Mouse (Mus musculus) forebrain, embryonic 11.5 days (tissue): ENCODE measurements at regions not wholly inside any gene's neighbourhood (a gene's known extent, or its start where the extent isn't known, plus 50 kb on each side); places are given as distances from the start of the nearest gene placed in this dataset.

Experiments
- ATAC-seq: fragments of 200-750 bp; cut with Nextera tagmentation; replicated peaks from 2 replicates; pipeline ENCODE4 v1.8.0; 2017; ENCODE audit warnings: moderate TSS enrichment; ENCODE audit not compliant: low FRiP score
- DNase-seq: peaks from one replicate; pipeline ENCODE4 v3.0.0-alpha.2; 2017; ENCODE audit warnings: low spot score
- H3K27ac ChIP-seq: fragments of 300-500 bp; sonication (generic); 2 replicates; pipeline ENCODE4 v1.5.1; 2014; ENCODE audit warnings: low read depth, low read length
- H3K27me3 ChIP-seq: fragments of 300-500 bp; sonication (generic); 2 replicates; pipeline ENCODE4 v1.6.1; 2014; ENCODE audit warnings: mild to moderate bottlenecking, low read length, mixed read lengths; ENCODE audit not compliant: control insufficient read depth, insufficient read depth
- H3K36me3 ChIP-seq: fragments of 300-500 bp; sonication (generic); 2 replicates; pipeline ENCODE4 v1.6.1; 2014; ENCODE audit warnings: mild to moderate bottlenecking, low read length, moderate library complexity, mixed read lengths; ENCODE audit not compliant: control insufficient read depth, insufficient read depth
- H3K4me1 ChIP-seq: fragments of 300-500 bp; sonication (generic); replicated peaks from 2 replicates; pipeline ENCODE4 v1.6.1; 2014; ENCODE audit warnings: low read length, mixed read lengths; ENCODE audit not compliant: control insufficient read depth, insufficient read depth
- H3K4me2 ChIP-seq: fragments of 300-500 bp; sonication (generic); 2 replicates; pipeline ENCODE4 v1.6.1; 2014; ENCODE audit warnings: low read depth, mild to moderate bottlenecking, low read length, moderate library complexity, mixed read lengths; ENCODE audit not compliant: severe bottlenecking
- H3K4me3 ChIP-seq: fragments of 300-500 bp; sonication (generic); 2 replicates; pipeline ENCODE4 v1.5.1; 2014; ENCODE audit warnings: low read depth, low read length
- H3K9ac ChIP-seq: fragments of 300-500 bp; sonication (generic); 2 replicates; pipeline ENCODE4 v1.6.1; 2014; ENCODE audit warnings: low read length
- H3K9me3 ChIP-seq: fragments of 300-500 bp; sonication (generic); 2 replicates; pipeline ENCODE4 v1.6.1; 2016; ENCODE audit warnings: low read length, mixed read lengths; ENCODE audit not compliant: control insufficient read depth
- WGBS: fragments of 180-500 bp; shearing (Covaris S2); extraction: QIAGEN DNeasy Blood & Tissue Kit; methylation state at CpG from one replicate; pipeline ENCODE4 v1.1.7; 2014; 5-methylcytosine and 5-hydroxymethylcytosine counted together

DNA sequence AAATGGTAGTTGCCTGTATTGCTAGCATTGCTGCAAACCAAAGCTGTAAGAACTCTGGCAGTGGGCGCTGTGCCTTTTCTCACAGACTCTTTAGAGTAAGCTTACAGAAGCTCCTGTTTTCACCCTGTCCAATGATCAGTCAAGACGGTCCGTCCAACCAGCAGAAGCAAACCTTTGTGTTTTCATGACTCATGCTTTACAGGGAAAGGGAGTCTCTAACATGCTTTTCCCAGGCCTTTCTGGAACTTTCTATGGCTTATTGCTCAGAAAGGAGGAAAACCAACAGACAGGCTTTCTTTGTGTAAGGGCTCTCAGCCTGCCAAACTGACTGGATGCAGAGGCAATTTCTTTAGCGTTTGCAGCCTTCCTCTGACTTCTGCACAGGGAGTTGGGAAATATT lies 2195.6 kb downstream of the 9330182O14Rik start:
- Histone ChIP-seq H3K4me2 (no peak overlapping the region), H3K9me3 (no peaks in the 10 kb centered on the region), H3K36me3 (no peaks in the 10 kb centered on the region), H3K9ac (no peak overlapping the region), H3K4me1 (no peaks in the 10 kb centered on the region; the same call in 1 of the 2 replicates), H3K4me3 (no peak overlapping the region), H3K27ac (no peak overlapping the region), H3K27me3 (no peaks in the 10 kb centered on the region)
- DNase-seq (no peak), ATAC-seq (no peak)
- WGBS: 82% methylated on average over 4 of the region's 4 CpGs

DNA sequence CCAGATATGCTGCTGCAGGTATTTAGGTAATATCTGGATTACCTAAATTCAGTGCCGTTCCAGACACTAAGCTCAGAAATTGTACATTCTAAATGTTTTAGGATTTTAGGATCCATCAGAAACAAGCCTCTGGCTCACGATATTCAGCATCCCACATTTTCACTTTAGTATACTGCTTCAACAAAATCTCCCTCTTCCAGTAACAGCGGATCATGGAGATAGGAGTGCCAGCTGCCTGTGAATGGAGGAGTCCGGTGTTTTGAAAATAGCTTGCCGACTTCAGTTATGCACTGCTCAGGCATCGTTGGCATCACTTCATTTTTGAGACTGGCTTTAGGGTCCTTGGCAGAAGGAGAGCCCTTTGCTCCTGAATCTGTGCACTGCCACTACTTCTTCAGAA lies 2199.5 kb downstream of the 9330182O14Rik start:
- Histone ChIP-seq H3K4me1 (no peaks in the 10 kb centered on the region), H3K4me3 (no peak overlapping the region), H3K36me3 (no peaks in the 10 kb centered on the region), H3K27me3 (no peaks in the 10 kb centered on the region), H3K9ac (no peak overlapping the region), H3K4me2 (no peak overlapping the region), H3K27ac (no peak overlapping the region), H3K9me3 (no peaks in the 10 kb centered on the region)
- DNase-seq (no peak), ATAC-seq (no peak)
- 95% methylated on average over 6 of the region's 6 CpGs for WGBS

DNA sequence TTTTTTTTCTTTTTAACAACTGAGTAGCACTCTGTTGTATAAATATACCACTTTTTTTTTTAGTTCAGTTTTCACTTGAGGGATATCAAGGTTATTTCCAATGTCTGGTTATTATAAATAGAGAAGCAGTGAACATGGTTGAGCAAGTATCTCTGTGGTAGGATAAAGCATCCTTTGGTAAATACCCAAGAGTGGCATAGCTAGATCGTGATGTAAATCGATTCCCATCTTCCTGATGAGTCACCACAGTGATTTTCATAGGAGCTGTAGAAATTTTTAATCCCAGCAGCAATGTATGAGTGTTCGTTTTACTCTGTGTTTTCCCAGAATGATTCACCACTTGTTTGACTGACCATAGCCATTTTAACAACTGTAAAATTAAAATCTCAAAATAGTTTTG lies 2212.0 kb downstream of the 9330182O14Rik start:
- no peaks in the 10 kb centered on the region for H3K27me3 ChIP-seq

DNA sequence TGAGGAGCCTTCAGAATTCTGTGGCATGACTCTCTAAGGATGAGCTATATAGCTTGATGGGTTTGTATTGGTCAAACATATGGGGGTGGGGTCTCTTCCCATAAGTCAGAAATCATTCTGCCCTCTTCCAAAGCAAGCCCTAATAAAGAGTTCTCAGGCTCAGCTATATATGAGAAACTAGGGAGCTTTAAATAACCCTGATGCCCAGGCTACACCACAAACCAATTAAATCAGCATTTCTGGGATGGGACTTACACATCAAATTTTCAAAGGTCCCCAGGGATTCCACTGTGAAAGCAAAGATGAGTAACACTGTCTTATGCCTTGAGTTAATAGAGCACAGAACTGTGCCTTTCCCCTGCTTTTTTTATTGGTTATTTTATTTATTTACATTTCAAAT lies 2227.7 kb downstream of the 9330182O14Rik start:
- no peak overlapping the region for H3K4me3 ChIP-seq
- ATAC-seq (no peak), DNase-seq (no peak)
- no peak overlapping the region for H3K9ac ChIP-seq
- H3K36me3 ChIP-seq: no peaks in the 10 kb centered on the region
- H3K9me3 ChIP-seq: no peaks in the 10 kb centered on the region
- no peaks in the 10 kb centered on the region for H3K27me3 ChIP-seq
- no peak overlapping the region for H3K27ac ChIP-seq
- H3K4me1 ChIP-seq: no peaks in the 10 kb centered on the region
- H3K4me2 ChIP-seq: no peak overlapping the region

More for the DNA sequence above, 2212.0 kb downstream of the 9330182O14Rik start:
- WGBS: 87% methylated on average over 3 of the region's 3 CpGs
- no peaks in the 10 kb centered on the region for H3K9me3 ChIP-seq
- no peaks in the 10 kb centered on the region for H3K36me3 ChIP-seq
- ATAC-seq: no peak
- no peaks in the 10 kb centered on the region for H3K4me1 ChIP-seq
- H3K4me3 ChIP-seq: no peak overlapping the region
- H3K27ac ChIP-seq: no peak overlapping the region
- no peak overlapping the region for H3K9ac ChIP-seq
- H3K4me2 ChIP-seq: no peak overlapping the region
- no peak for DNase-seq

DNA sequence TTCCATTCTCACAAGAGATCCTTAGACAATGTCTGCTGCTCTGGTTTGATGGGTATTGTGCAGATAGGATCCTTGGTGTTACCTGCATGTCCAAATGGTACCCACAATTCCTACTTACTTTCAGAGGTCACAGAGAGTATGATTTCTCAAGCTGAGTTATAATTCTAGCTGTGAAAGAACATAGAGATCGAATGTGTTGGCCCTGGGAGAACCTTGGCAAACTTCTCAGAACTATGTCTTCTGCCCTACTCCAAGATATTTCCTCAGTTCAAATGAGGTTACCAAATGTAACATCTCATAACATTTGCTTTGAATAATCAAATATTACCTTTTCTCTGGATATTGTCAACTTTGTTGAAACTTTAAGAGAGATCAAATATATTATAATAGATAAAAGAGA lies 2230.8 kb downstream of the 9330182O14Rik start:
- Histone ChIP-seq H3K4me3 (no peak overlapping the region), H3K4me1 (no peaks in the 10 kb centered on the region), H3K36me3 (no peaks in the 10 kb centered on the region), H3K9ac (no peak overlapping the region), H3K9me3 (no peaks in the 10 kb centered on the region), H3K27me3 (no peaks in the 10 kb centered on the region), H3K27ac (no peak overlapping the region), H3K4me2 (no peak overlapping the region)
- DNase-seq (no peak), ATAC-seq (no peak)
- WGBS: 86% methylated on average over 1 of the region's 1 CpGs

DNA sequence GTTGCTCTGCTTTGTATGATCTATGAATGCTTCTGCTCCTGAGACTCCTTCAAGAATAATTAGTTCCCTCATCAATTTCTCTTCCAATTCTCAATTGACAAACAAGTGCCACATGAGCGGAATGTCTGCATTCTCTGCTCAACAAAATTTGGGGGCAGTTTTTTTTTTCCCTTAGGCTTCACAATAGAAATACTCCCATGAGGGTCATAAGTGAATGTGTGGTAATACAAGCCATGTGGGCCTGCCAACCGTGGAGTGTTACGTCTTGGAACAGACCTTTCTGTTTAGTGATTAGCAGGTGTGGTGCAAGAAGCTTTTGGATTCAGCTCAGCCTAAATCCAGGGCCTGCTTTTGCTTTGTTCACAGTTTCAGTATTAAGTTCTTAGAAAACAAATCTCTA lies 2232.6 kb downstream of the 9330182O14Rik start:
- Histone ChIP-seq H3K9me3 (no peaks in the 10 kb centered on the region), H3K36me3 (no peaks in the 10 kb centered on the region), H3K9ac (no peak overlapping the region), H3K4me3 (no peak overlapping the region), H3K4me2 (no peak overlapping the region), H3K4me1 (no peaks in the 10 kb centered on the region), H3K27me3 (no peaks in the 10 kb centered on the region), H3K27ac (no peak overlapping the region)
- 54% methylated on average over 3 of the region's 3 CpGs for WGBS
- ATAC-seq: no peak
- no peak for DNase-seq

DNA sequence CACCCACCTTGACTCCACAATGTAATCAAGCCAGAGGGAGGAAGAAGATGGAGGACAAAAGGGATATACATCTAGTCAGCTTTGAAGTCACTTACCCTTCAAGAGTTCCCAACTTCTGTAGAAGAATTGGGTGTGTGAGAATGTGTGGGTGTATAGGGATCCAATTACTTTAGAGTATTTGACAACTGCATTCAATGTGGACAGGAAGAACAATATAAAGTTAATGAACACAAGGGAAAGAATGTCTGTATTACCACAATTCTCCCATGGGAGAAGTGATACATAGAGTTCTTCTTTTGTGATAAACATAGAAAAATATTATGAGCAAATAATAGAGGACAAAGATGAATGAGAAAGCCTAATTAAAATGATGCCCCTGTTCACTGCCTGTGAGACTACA lies 2235.4 kb downstream of the 9330182O14Rik start:
- H3K27ac ChIP-seq: no peak overlapping the region
- no peaks in the 10 kb centered on the region for H3K27me3 ChIP-seq
- no peaks in the 10 kb centered on the region for H3K4me1 ChIP-seq
- no peak overlapping the region for H3K4me2 ChIP-seq
- no peak overlapping the region for H3K9ac ChIP-seq
- ATAC-seq: no peak
- H3K36me3 ChIP-seq: no peaks in the 10 kb centered on the region
- H3K4me3 ChIP-seq: no peak overlapping the region
- no peaks in the 10 kb centered on the region for H3K9me3 ChIP-seq
- DNase-seq: no peak

DNA sequence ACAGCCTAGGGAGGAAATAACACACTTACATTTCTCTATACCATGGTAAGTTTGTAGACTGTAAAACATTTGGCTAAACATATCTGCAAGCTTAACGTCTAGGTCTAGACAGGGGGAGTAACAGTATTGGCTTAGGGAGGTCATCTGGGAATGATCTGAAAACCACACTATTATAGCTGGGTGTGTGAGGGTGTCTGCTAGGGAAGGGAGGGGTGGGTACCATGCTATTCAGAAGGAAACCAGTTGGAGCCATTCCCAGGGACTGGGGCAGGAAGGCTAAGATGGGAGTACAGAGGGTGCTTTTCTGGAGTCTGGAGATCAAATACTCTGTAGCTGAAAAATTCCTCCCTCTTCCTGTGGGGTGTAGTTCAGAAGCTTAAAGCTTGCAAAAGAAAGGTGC lies 2235.9 kb downstream of the 9330182O14Rik start:
- WGBS: 67% methylated on average over 1 of the region's 1 CpGs
- Histone ChIP-seq H3K4me2 (no peak overlapping the region), H3K4me3 (no peak overlapping the region), H3K9ac (no peak overlapping the region), H3K4me1 (no peaks in the 10 kb centered on the region), H3K36me3 (no peaks in the 10 kb centered on the region), H3K9me3 (no peaks in the 10 kb centered on the region), H3K27me3 (no peaks in the 10 kb centered on the region), H3K27ac (no peak overlapping the region)
- DNase-seq (no peak), ATAC-seq (no peak)

DNA sequence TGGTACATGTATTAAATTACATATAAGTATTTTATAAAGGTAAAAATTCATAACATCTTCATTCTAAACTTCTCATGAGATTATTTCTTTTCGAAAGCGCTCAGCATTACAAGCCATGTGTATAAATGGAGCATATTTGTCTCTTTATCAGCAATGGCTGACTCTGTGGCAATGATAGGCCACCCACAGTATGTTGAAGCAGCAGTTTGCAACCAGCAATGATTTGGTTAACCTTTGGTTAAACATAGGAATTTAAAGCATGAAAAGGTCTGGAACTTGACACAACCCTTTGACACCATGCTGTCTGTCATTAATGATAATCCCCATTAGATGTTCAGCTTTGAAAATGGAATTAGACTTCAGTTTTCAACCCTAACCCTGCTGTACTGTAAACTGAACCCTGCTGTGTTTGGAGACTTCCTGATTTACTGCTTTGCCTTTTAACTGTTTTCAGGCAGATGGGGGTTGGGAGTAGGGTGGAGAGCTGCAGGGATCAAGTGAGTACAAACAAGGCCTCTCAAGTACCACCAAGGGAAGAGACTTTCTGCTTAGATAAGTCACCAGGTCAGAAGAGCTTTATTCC lies 2238.6 kb downstream of the 9330182O14Rik start:
- H3K27me3 ChIP-seq: no peaks in the 10 kb centered on the region
- ATAC-seq (no peak), DNase-seq (no peak)
- no peaks in the 10 kb centered on the region for H3K36me3 ChIP-seq
- H3K4me3 ChIP-seq: no peak overlapping the region
- WGBS: 84% methylated on average over 2 of the region's 2 CpGs
- H3K4me2 ChIP-seq: no peak overlapping the region
- no peaks in the 10 kb centered on the region for H3K4me1 ChIP-seq
- no peaks in the 10 kb centered on the region for H3K9me3 ChIP-seq
- no peak overlapping the region for H3K27ac ChIP-seq
- H3K9ac ChIP-seq: no peak overlapping the region
